Mouse (Mus musculus) brown adipose tissue, adult 24 weeks (tissue): ENCODE data around the gene Hils1. TPM values are rescaled to one million over a fixed set of nuclear protein-coding genes. Genes with fewer than 3 reads are reported as not detected.
"Not testable (repeated sequence)": the region's sequence is repeated elsewhere in the genome, so short reads cannot be mapped to it uniquely, and the experiment has no call there.

Experiments
- H3K27ac ChIP-seq: fragments of 200-500 bp; replicated peaks from 2 replicates; pipeline ENCODE4 v1.5.1; 2012; ENCODE audit warnings: low read depth, mild to moderate bottlenecking, low read length
- H3K4me1 ChIP-seq: fragments of 200-500 bp; 2 replicates; pipeline ENCODE4 v1.6.1; 2012; ENCODE audit warnings: low read length, mixed read lengths; ENCODE audit not compliant: control insufficient read depth, insufficient read depth, insufficient read length
- H3K4me3 ChIP-seq: fragments of 200-500 bp; 2 replicates; pipeline ENCODE4 v1.5.1; 2012; ENCODE audit warnings: low read depth, mild to moderate bottlenecking, low read length, moderate library complexity; ENCODE audit not compliant: insufficient read depth
- polyA plus RNA-seq: library from polyadenylated mRNA; stranded (reverse); fragments of >200 nt; gene quantifications from 2 replicates; pipeline ENCODE4 v1.2.4, GENCODE M21; 2012; ENCODE audit not compliant: missing spikeins, insufficient read depth, insufficient read length

Gene Hils1
- polyA plus RNA-seq, 1 experiment = not detected

- no peak overlapping the region for H3K4me3 ChIP-seq
- peaks cover 32% of the 10 kb centered on the region for H3K4me1 ChIP-seq
- peak overlapping the region; percentile 73 for H3K27ac ChIP-seq
Measured at GRCm38 (mm10) chr11:95001058-95001457, 33.7 kb downstream of the Hils1 start.

GRCm38 (mm10) chr11:95001584-95002347, 34.4 kb downstream of the Hils1 start:
- peaks cover 28% of the 10 kb centered on the region for H3K4me1 ChIP-seq
- H3K4me3 ChIP-seq = no peak overlapping the region
- no peak overlapping the region for H3K27ac ChIP-seq

GRCm38 (mm10) chr11:95002705-95003104, 35.3 kb downstream of the Hils1 start:
- Histone ChIP-seq H3K4me1 (peaks cover 23% of the 10 kb centered on the region), H3K4me3 (no peak overlapping the region), H3K27ac (no peak overlapping the region)

- Histone ChIP-seq H3K4me3 (no peak overlapping the region), H3K27ac (no peak overlapping the region), H3K4me1 (peaks cover 24% of the 10 kb centered on the region)
Measured at GRCm38 (mm10) chr11:95004136-95004936, 36.9 kb downstream of the Hils1 start.

- Histone ChIP-seq H3K4me1 (peaks cover 24% of the 10 kb centered on the region), H3K4me3 (no peak overlapping the region), H3K27ac (no peak overlapping the region)
Measured at GRCm38 (mm10) chr11:95004937-95005198, 37.5 kb downstream of the Hils1 start.

- peaks cover 13% of the 10 kb centered on the region; the same call in 1 of the 2 replicates for H3K4me1 ChIP-seq
- H3K27ac ChIP-seq = no peak overlapping the region
- H3K4me3 ChIP-seq = peak overlapping the region; percentile 17; the same call in 1 of the 2 replicates
Measured at GRCm38 (mm10) chr11:95006038-95006437, 38.6 kb downstream of the Hils1 start.

GRCm38 (mm10) chr11:95006525-95007219, 39.3 kb downstream of the Hils1 start:
- Histone ChIP-seq H3K4me3 (peak overlapping the region; percentile 49), H3K27ac (no peak overlapping the region), H3K4me1 (peaks cover 13% of the 10 kb centered on the region; the same call in 1 of the 2 replicates)

GRCm38 (mm10) chr11:95007418-95007817, 40.0 kb downstream of the Hils1 start:
- Histone ChIP-seq H3K4me3 (no peak overlapping the region), H3K4me1 (peaks cover 13% of the 10 kb centered on the region; the same call in 1 of the 2 replicates), H3K27ac (no peak overlapping the region)

GRCm38 (mm10) chr11:95008661-95009628, 41.6 kb downstream of the Hils1 start:
- H3K4me1 ChIP-seq = peaks cover 13% of the 10 kb centered on the region; the same call in 1 of the 2 replicates
- no peak overlapping the region for H3K27ac ChIP-seq
- peak overlapping the region; percentile 67 for H3K4me3 ChIP-seq

GRCm38 (mm10) chr11:95009629-95010014, 42.2 kb downstream of the Hils1 start, which contains the start of gene Samd14:
TSS of gene Samd14 (plus strand) at chr11:95009879.
- H3K4me1 ChIP-seq = peaks cover 13% of the 10 kb centered on the region; the same call in 1 of the 2 replicates
- H3K4me3 ChIP-seq = peak within 1 kb of the TSS; percentile 67
- no peak within 1 kb of the TSS for H3K27ac ChIP-seq

- peaks cover 13% of the 10 kb centered on the region; the same call in 1 of the 2 replicates for H3K4me1 ChIP-seq
Measured at GRCm38 (mm10) chr11:95010141-95010739, 42.8 kb downstream of the Hils1 start.

GRCm38 (mm10) chr11:95010841-95011403, 43.5 kb downstream of the Hils1 start:
- not testable (repeated sequence) for H3K27ac ChIP-seq, H3K4me3 ChIP-seq
- peaks cover 13% of the 10 kb centered on the region; the same call in 1 of the 2 replicates for H3K4me1 ChIP-seq

More at GRCm38 (mm10) chr11:95010141-95010739, 42.8 kb downstream of the Hils1 start:
- Histone ChIP-seq H3K27ac (no peak overlapping the region), H3K4me3 (peak overlapping the region; percentile 48)

- H3K27ac ChIP-seq = no peak overlapping the region
- H3K4me3 ChIP-seq = no peak overlapping the region
- H3K4me1 ChIP-seq = peaks cover 10% of the 10 kb centered on the region; the same call in 1 of the 2 replicates
Measured at GRCm38 (mm10) chr11:95011416-95011815, 44.0 kb downstream of the Hils1 start.
